Mouse (Mus musculus): ENCODE results near the gene Nme7. TPM values are rescaled to one million over a fixed set of nuclear protein-coding genes. Genes with fewer than 3 reads are reported as not detected.

Nme7 gene
- total and polyA plus RNA-seq, 2 experiments from 2014 or later, result 9.0 to 10.5 TPM

DNA sequence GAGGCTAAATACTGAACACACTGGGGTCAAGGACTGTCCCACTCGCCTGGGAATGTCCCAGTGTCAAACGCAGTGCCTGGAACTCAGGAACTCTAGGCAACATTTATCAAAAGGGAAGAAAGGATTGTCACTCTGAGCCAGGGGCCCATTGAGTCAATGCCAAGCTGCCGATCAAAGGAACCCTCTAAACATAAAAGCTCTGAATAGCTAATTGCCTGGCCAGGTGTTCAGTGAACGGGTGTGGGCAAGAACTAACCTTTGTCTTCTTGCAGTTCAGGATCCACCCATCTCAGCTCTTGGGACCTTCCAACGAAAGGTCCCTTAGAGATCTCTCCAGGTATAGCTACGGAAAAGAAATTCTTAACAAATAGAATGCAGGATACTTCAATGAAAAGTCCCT, 167.1 kb downstream of the Nme7 start:
- DNase-seq (ENCODE audit: low spot score), result no peak
- Histone ChIP-seq H3K9me3 (replicated peaks; ENCODE audit: control insufficient read depth, low read length) (no peaks in the 10 kb centered on the region), H3K27ac (ENCODE audit: low read depth) (no peak overlapping the region), H3K4me2 (ENCODE audit: low read depth, low read length) (no peak overlapping the region), H3K27me3 (ENCODE audit: control insufficient read depth, insufficient read depth, low read length) (no peaks in the 10 kb centered on the region), H3K4me1 (ENCODE audit: control insufficient read depth, insufficient read depth) (peaks cover 21% of the 10 kb centered on the region), H3K36me3 (replicated peaks; ENCODE audit: control insufficient read depth, insufficient read depth, low read length) (no peaks in the 10 kb centered on the region), H3K9ac (replicated peaks; ENCODE audit: low read depth, low read length) (no peak overlapping the region), H3K4me3 (ENCODE audit: low read depth, low read length) (no peak overlapping the region)
- TF ChIP-seq CTCF (IDR thresholded peaks at IDR 0.05; ENCODE audit: low read depth) (no peak), EP300 (IDR thresholded peaks at IDR 0.05; ENCODE audit: low read depth) (no peak)
- 76% methylated on average over 6 of the region's 6 CpGs for WGBS
- no peak for ATAC-seq (ENCODE audit: insufficient read depth, low read depth)

DNA sequence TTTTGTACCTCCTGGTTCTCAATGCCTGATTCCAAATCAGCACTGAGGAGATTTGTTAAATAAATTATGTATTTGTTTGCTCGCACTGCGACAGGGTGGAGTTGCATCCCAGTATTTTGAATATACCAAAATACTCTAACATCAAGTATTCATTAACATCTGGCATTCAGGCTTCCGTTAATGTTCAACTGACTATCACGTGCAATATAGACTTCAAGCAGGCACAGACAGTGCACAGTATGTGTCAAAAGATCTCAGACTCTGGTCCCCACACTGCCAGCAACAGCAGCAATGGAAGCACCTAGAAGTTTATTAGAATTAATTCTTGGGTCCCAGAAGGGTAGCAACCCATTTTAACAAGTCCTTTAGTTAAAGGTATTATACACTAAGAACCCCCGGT, 167.7 kb downstream of the Nme7 start:
- no peak for ATAC-seq (ENCODE audit: insufficient read depth, low read depth)
- no peak for TF ChIP-seq CTCF (IDR thresholded peaks at IDR 0.05; ENCODE audit: low read depth)
- TF ChIP-seq EP300 (IDR thresholded peaks at IDR 0.05; ENCODE audit: low read depth), result no peak
- H3K4me3 ChIP-seq (ENCODE audit: low read depth, low read length), result no peak overlapping the region
- H3K27ac ChIP-seq (ENCODE audit: low read depth), result no peak overlapping the region
- DNase-seq (ENCODE audit: low spot score), result no peak
- H3K9ac ChIP-seq (replicated peaks; ENCODE audit: low read depth, low read length), result no peak overlapping the region
- H3K27me3 ChIP-seq (ENCODE audit: control insufficient read depth, insufficient read depth, low read length), result no peaks in the 10 kb centered on the region
- H3K36me3 ChIP-seq (replicated peaks; ENCODE audit: control insufficient read depth, insufficient read depth, low read length), result no peaks in the 10 kb centered on the region
- no peaks in the 10 kb centered on the region for H3K9me3 ChIP-seq (replicated peaks; ENCODE audit: control insufficient read depth, low read length)
- 90% methylated on average over 5 of the region's 5 CpGs for WGBS
- H3K4me1 ChIP-seq (ENCODE audit: control insufficient read depth, insufficient read depth), result peaks cover 21% of the 10 kb centered on the region
- H3K4me2 ChIP-seq (ENCODE audit: low read depth, low read length), result no peak overlapping the region

DNA sequence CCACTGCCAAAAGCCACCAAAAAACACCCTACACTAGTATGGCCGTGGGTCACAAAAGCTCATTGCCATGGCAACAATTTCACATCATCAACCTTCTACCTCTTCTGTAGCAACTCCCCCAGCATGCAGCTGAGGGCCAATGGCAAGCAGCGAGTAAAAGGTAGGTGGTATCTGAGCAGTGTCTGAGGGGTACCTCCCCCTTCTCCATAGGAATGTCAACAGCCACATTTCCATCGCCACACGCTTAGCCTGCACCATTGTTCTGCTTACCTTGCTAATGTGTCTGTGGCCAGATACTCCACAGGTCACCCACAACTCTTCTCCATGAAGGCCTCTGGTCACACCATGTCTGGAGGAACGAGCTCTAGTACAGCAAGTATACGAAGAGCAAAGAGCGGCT, 169.5 kb downstream of the Nme7 start:
- no peaks in the 10 kb centered on the region for H3K27me3 ChIP-seq (ENCODE audit: control insufficient read depth, insufficient read depth, low read length)
- no peak overlapping the region for H3K4me2 ChIP-seq (ENCODE audit: low read depth, low read length)
- H3K36me3 ChIP-seq (replicated peaks; ENCODE audit: control insufficient read depth, insufficient read depth, low read length), result no peaks in the 10 kb centered on the region
- H3K27ac ChIP-seq (ENCODE audit: low read depth), result no peak overlapping the region
- no peak overlapping the region for H3K9ac ChIP-seq (replicated peaks; ENCODE audit: low read depth, low read length)
- no peaks in the 10 kb centered on the region for H3K9me3 ChIP-seq (replicated peaks; ENCODE audit: control insufficient read depth, low read length)
- peaks cover 21% of the 10 kb centered on the region for H3K4me1 ChIP-seq (ENCODE audit: control insufficient read depth, insufficient read depth)
- H3K4me3 ChIP-seq (ENCODE audit: low read depth, low read length), result no peak overlapping the region
- ATAC-seq (ENCODE audit: insufficient read depth, low read depth) (no peak), DNase-seq (ENCODE audit: low spot score) (no peak)
- 90% methylated on average over 7 of the region's 7 CpGs for WGBS
- no peak for TF ChIP-seq EP300 (IDR thresholded peaks at IDR 0.05; ENCODE audit: low read depth)
- TF ChIP-seq CTCF (IDR thresholded peaks at IDR 0.05; ENCODE audit: low read depth), result no peak

DNA sequence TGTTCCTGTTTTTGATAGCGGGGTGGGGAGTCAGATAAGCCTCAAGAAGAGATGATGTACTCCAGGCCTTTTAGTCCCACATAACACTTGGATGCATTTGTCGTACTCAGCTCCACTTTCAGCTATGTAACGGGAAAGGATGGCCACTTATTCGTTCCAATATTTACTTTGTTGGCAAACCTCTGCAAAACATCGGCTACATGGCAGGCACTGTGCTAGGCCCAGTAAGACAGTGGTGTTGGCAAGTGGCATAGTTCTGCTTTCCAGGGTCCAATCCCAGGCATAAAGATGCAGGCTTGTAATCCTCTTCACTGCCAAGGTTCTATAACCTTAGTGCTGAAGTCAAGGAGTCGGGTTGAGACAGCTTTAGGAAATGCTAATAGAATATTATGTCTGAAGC, 170.4 kb downstream of the Nme7 start:
- ATAC-seq (ENCODE audit: insufficient read depth, low read depth), result 0 out of 2 replicates have a peak, but pooled peaks have one; percentile 6
- WGBS, result 33% methylated on average over 6 of the region's 6 CpGs
- H3K4me2 ChIP-seq (ENCODE audit: low read depth, low read length), result no peak overlapping the region
- H3K4me1 ChIP-seq (ENCODE audit: control insufficient read depth, insufficient read depth), result peaks cover 21% of the 10 kb centered on the region
- DNase-seq (ENCODE audit: low spot score), result no peak
- no peak overlapping the region for H3K4me3 ChIP-seq (ENCODE audit: low read depth, low read length)
- TF ChIP-seq EP300 (IDR thresholded peaks at IDR 0.05; ENCODE audit: low read depth) (no peak), CTCF (IDR thresholded peaks at IDR 0.05; ENCODE audit: low read depth) (no peak)
- no peak overlapping the region for H3K9ac ChIP-seq (replicated peaks; ENCODE audit: low read depth, low read length)
- no peaks in the 10 kb centered on the region for H3K9me3 ChIP-seq (replicated peaks; ENCODE audit: control insufficient read depth, low read length)
- H3K27me3 ChIP-seq (ENCODE audit: control insufficient read depth, insufficient read depth, low read length), result no peaks in the 10 kb centered on the region
- no peaks in the 10 kb centered on the region for H3K36me3 ChIP-seq (replicated peaks; ENCODE audit: control insufficient read depth, insufficient read depth, low read length)
- peak overlapping the region; percentile 39; the same call in 1 of the 2 replicates for H3K27ac ChIP-seq (ENCODE audit: low read depth)

DNA sequence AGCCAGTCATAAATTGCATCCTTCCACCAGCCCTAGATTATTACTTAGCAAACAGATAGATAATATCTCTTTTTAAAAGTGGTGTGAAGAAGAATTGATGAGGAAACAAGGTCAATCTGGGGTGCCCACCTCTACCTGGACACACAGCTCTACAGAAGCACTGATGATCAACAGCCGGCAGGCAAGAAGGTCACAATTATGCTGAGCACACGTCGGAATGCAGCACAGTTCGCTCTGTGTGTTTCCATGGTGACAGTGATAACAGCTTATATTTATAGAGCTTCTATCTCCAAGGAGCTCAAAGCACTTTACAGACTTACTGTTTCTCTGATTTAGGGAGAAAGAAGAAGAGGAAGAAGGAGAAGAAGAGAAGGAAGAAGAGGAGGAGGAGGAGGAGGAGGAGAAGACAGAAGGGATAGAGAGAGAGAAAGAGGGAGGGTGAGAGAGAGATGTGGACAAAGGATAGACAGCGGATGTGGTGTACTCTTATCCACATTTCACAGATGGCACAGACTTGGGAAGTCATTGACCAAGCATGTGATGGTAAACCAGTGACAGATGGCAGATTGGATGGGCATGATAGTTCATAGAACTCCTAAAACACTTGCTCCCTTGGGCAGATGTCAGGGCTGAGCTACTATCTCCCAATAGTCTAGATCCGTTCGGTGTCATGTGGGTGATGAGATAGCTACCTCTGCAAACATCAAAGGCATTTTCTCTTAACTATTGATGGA, 171.0 kb downstream of the Nme7 start:
- WGBS, result 23% methylated on average over 7 of the region's 7 CpGs
- peak overlapping the region; percentile 47; the same call in 1 of the 2 replicates for H3K27ac ChIP-seq (ENCODE audit: low read depth)
- H3K9ac ChIP-seq (replicated peaks; ENCODE audit: low read depth, low read length), result no peak overlapping the region
- no peaks in the 10 kb centered on the region for H3K36me3 ChIP-seq (replicated peaks; ENCODE audit: control insufficient read depth, insufficient read depth, low read length)
- no peaks in the 10 kb centered on the region for H3K27me3 ChIP-seq (ENCODE audit: control insufficient read depth, insufficient read depth, low read length)
- no peaks in the 10 kb centered on the region for H3K9me3 ChIP-seq (replicated peaks; ENCODE audit: control insufficient read depth, low read length)
- 0 out of 2 replicates have a peak overlapping the region, but pooled peaks have one; percentile 13 for H3K4me2 ChIP-seq (ENCODE audit: low read depth, low read length)
- H3K4me3 ChIP-seq (ENCODE audit: low read depth, low read length), result no peak overlapping the region
- TF ChIP-seq EP300 (IDR thresholded peaks at IDR 0.05; ENCODE audit: low read depth) (no peak), CTCF (IDR thresholded peaks at IDR 0.05; ENCODE audit: low read depth) (no peak)
- H3K4me1 ChIP-seq (ENCODE audit: control insufficient read depth, insufficient read depth), result peaks cover 21% of the 10 kb centered on the region
- ATAC-seq (ENCODE audit: insufficient read depth, low read depth) (peak; percentile 92), DNase-seq (ENCODE audit: low spot score) (peak; percentile 90)

DNA sequence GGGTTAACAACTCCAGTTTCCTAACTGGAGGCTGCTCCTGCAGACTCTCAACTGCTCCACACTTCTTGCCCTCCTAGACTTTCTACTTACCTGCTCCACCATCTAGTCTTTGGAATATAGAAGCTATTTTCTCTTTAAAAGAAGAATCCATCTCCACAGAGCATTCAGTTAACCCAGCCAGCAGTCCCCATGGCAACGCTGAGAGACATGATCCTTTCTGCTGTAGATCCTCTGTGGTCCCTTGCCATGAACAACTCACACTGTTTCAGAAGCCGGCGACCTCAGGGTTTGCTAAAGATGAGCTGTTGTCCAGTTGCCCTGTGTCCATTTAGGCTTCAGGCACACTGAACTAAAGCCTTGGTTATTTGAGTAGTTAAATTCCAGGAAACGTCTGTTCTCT, 172.0 kb downstream of the Nme7 start:
- Histone ChIP-seq H3K9ac (replicated peaks; ENCODE audit: low read depth, low read length) (no peak overlapping the region), H3K27ac (ENCODE audit: low read depth) (no peak overlapping the region), H3K27me3 (ENCODE audit: control insufficient read depth, insufficient read depth, low read length) (no peaks in the 10 kb centered on the region), H3K4me3 (ENCODE audit: low read depth, low read length) (no peak overlapping the region), H3K4me1 (ENCODE audit: control insufficient read depth, insufficient read depth) (peaks cover 21% of the 10 kb centered on the region), H3K36me3 (replicated peaks; ENCODE audit: control insufficient read depth, insufficient read depth, low read length) (no peaks in the 10 kb centered on the region), H3K4me2 (ENCODE audit: low read depth, low read length) (no peak overlapping the region), H3K9me3 (replicated peaks; ENCODE audit: control insufficient read depth, low read length) (no peaks in the 10 kb centered on the region)
- no peak for TF ChIP-seq CTCF (IDR thresholded peaks at IDR 0.05; ENCODE audit: low read depth)
- no peak for TF ChIP-seq EP300 (IDR thresholded peaks at IDR 0.05; ENCODE audit: low read depth)
- ATAC-seq (ENCODE audit: insufficient read depth, low read depth), result no peak
- 81% methylated on average over 4 of the region's 4 CpGs for WGBS
- DNase-seq (ENCODE audit: low spot score), result no peak

Measured in heart, postnatal 0 days (tissue).